Mouse (Mus musculus): ENCODE measurements around the gene Tmem69.

DNA sequence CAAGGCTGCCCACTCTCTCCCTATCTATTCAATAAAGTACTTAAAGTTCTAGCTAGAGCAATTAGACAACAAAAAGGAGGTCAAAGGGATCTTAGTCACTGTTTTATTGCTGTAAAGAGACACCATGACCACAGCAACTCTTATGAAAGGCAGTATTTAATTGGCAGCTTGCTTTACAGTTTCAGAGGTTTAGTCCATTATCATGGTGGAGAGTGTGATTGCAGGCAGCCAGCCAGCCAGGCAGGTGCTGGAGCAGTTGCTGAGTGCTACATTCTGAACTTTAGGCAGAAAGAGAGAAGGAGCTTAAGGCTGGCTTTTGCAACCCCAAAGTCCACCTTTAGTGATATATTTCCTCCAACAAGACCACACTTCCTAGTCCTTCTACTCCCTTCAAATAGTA, 19.4 kb downstream of the Tmem69 start:
- TF ChIP-seq CTCF (IDR thresholded peaks at IDR 0.05; ENCODE audit: low read depth), result no peak
- TF ChIP-seq EP300 (IDR thresholded peaks at IDR 0.05; ENCODE audit: low read depth), result no peak

Data from liver, embryonic 14.5 days (tissue).